In genomic region chr9:55137112-55137511, GRCm38 (mm10) we compare ENCODE assay signal across 21 mouse cellular contexts. TPM values are rescaled to one million over a fixed set of nuclear protein-coding genes. Genes with fewer than 3 reads are reported as not detected.
DNase-seq lines count a peak whose midpoint lies in the region; ATAC-seq and TF ChIP-seq lines count a peak whose summit lies in the region.
"Had no signal": no experiment of that assay in that cellular context is flagged by ENCODE, and none has a peak within 500 bp of the region (broad histone marks: within the 10 kb centered on the region; RNA-seq: fewer than 3 reads in every experiment).

No protein-coding gene starts in this region.

- H3K9me3 ChIP-seq in heart, embryonic 11.5 days (replicated peaks; ENCODE audit: control insufficient read depth, low read length), result no peaks in the 10 kb centered on the region
- no peaks in the 10 kb centered on the region for H3K9me3 ChIP-seq in lung, postnatal 0 days (ENCODE audit: low read length)
- H3K9me3 ChIP-seq in intestine, postnatal 0 days (ENCODE audit: control insufficient read depth), result no peaks in the 10 kb centered on the region
- H3K9me3 ChIP-seq: embryonic facial prominence, embryonic 15.5 days; forebrain, embryonic 15.5 days; G1E; hindbrain, embryonic 12.5 days had no signal

- no peaks in the 10 kb centered on the region for H3K36me3 ChIP-seq in heart, embryonic 11.5 days (ENCODE audit: control insufficient read depth, insufficient read depth, low read length)
- H3K36me3 ChIP-seq in lung, postnatal 0 days (ENCODE audit: insufficient read depth, low read length), result no peaks in the 10 kb centered on the region
- no peaks in the 10 kb centered on the region for H3K36me3 ChIP-seq in intestine, postnatal 0 days (ENCODE audit: control insufficient read depth, insufficient read depth)
- H3K36me3 ChIP-seq: embryonic facial prominence, embryonic 15.5 days; forebrain, embryonic 15.5 days; G1E; hindbrain, embryonic 12.5 days had no signal

- no peak for ATAC-seq in heart, embryonic 11.5 days (replicated peaks; ENCODE audit: insufficient number of reproducible peaks, low FRiP score, low TSS enrichment)
- ATAC-seq in lung, postnatal 0 days, result no peak
- ATAC-seq in intestine, postnatal 0 days, result peak; percentile 69
- ATAC-seq: CD4-positive, CD25-positive, alpha-beta regulatory T cell, adult 4 months; forebrain, embryonic 15.5 days; hindbrain, embryonic 16.5 days; inflammation-experienced regulatory T-cells, adult 6 months had no signal

- no peaks in the 10 kb centered on the region for H3K27me3 ChIP-seq in heart, embryonic 11.5 days (ENCODE audit: control insufficient read depth, insufficient read depth, low read length)
- no peaks in the 10 kb centered on the region for H3K27me3 ChIP-seq in lung, postnatal 0 days (replicated peaks; ENCODE audit: insufficient read depth, low read length)
- no peaks in the 10 kb centered on the region for H3K27me3 ChIP-seq in intestine, postnatal 0 days (replicated peaks; ENCODE audit: control insufficient read depth, insufficient read depth, low read length)
- H3K27me3 ChIP-seq: embryonic facial prominence, embryonic 15.5 days; forebrain, embryonic 15.5 days; hindbrain, embryonic 12.5 days had no signal

- no peak for DNase-seq in heart, postnatal 4 days
- DNase-seq in lung, postnatal 0 days (ENCODE audit: low spot score), result no peak
- no peak for DNase-seq in lung, postnatal 25 days (ENCODE audit: low spot score)
- DNase-seq in urinary bladder, postnatal 25 days (ENCODE audit: low spot score), result no peak
- DNase-seq in gastrocnemius, postnatal 14 days, result no peak
- DNase-seq: adrenal gland, adult 8-10 months; B cell, adult 2 months; cerebellum, adult 11 months; cerebellum, adult 8-10 months; cerebellum, postnatal 14 days; embryo, embryonic 11 days; heart, postnatal 36 days had no signal

- TF ChIP-seq CTCF in lung, postnatal 0 days (IDR thresholded peaks at IDR 0.05), result no peak
- TF ChIP-seq CTCF in intestine, postnatal 0 days (IDR thresholded peaks at IDR 0.05; ENCODE audit: low read depth), result no peak

- no peak overlapping the region for H3K4me3 ChIP-seq in heart, embryonic 11.5 days (ENCODE audit: low read depth, low read length)
- no peak overlapping the region for H3K4me3 ChIP-seq in lung, postnatal 0 days (ENCODE audit: low read depth, low read length)
- H3K4me3 ChIP-seq in intestine, postnatal 0 days (ENCODE audit: low read depth, low read length), result no peak overlapping the region
- H3K4me3 ChIP-seq: embryonic facial prominence, embryonic 15.5 days; forebrain, embryonic 15.5 days; hindbrain, embryonic 12.5 days had no signal

- 35% methylated on average over 4 of the region's 4 CpGs for WGBS in heart, embryonic 11.5 days (ENCODE audit: insufficient replicate concordance)
- 41% methylated on average over 4 of the region's 4 CpGs for WGBS in lung, postnatal 0 days
- WGBS in intestine, postnatal 0 days, result 30% methylated on average over 4 of the region's 4 CpGs

- H3K9ac ChIP-seq in heart, embryonic 11.5 days (ENCODE audit: low read depth, low read length), result no peak overlapping the region
- H3K9ac ChIP-seq in lung, postnatal 0 days (replicated peaks; ENCODE audit: low read depth), result no peak overlapping the region
- H3K9ac ChIP-seq in intestine, postnatal 0 days (ENCODE audit: low read depth, low read length), result no peak overlapping the region
- H3K9ac ChIP-seq: embryonic facial prominence, embryonic 15.5 days; forebrain, embryonic 15.5 days; hindbrain, embryonic 12.5 days had no signal

- H3K27ac ChIP-seq in heart, embryonic 11.5 days (ENCODE audit: low read depth, low read length), result no peak overlapping the region; the same call in 1 of the 2 replicates
- peak overlapping the region; percentile 20 for H3K27ac ChIP-seq in lung, postnatal 0 days (ENCODE audit: low read length)
- H3K27ac ChIP-seq in intestine, postnatal 0 days (ENCODE audit: low read depth, low read length), result no peak overlapping the region
- H3K27ac ChIP-seq: embryonic facial prominence, embryonic 15.5 days; forebrain, embryonic 15.5 days; hindbrain, embryonic 12.5 days had no signal

- no peak for TF ChIP-seq EP300 in lung, postnatal 0 days (IDR thresholded peaks at IDR 0.05)

- peaks cover 14% of the 10 kb centered on the region for H3K4me1 ChIP-seq in heart, embryonic 11.5 days (ENCODE audit: control insufficient read depth, insufficient read depth, low read length)
- no peaks in the 10 kb centered on the region for H3K4me1 ChIP-seq in lung, postnatal 0 days (ENCODE audit: insufficient read depth, low read depth, low read length)
- no peaks in the 10 kb centered on the region for H3K4me1 ChIP-seq in intestine, postnatal 0 days (replicated peaks; ENCODE audit: control insufficient read depth, insufficient read depth, low read length)
- H3K4me1 ChIP-seq: embryonic facial prominence, embryonic 15.5 days; forebrain, embryonic 15.5 days; hindbrain, embryonic 12.5 days had no signal

- intact Hi-C loops in gastrocnemius, postnatal 14 days (cut with DNase I; ENCODE audit: low total_unique reads), result loop anchor here (5.0 kb wide), 1 partner anchor 165 kb away; no protein-coding TSS in a partner anchor

- peak overlapping the region; percentile 12; the same call in 1 of the 2 replicates for H3K4me2 ChIP-seq in heart, embryonic 11.5 days
- H3K4me2 ChIP-seq in lung, postnatal 0 days (replicated peaks; ENCODE audit: low read depth, low read length), result no peak overlapping the region
- no peak overlapping the region for H3K4me2 ChIP-seq in intestine, postnatal 0 days (replicated peaks; ENCODE audit: low read depth)
- H3K4me2 ChIP-seq: embryonic facial prominence, embryonic 15.5 days; forebrain, embryonic 15.5 days; hindbrain, embryonic 12.5 days had no signal

RNA-seq across cellular contexts. Expression of gene Ube2q2, which starts 11.5 kb away (rescaled TPM):
- polyA plus RNA-seq in heart, embryonic 11.5 days (2014; fragmentation: Nextera tagmentation; extraction: Ambion mirVana), result 29.1 and 34.3 TPM in 2 replicates
- 10 to 100 TPM; 29.2 to 31.4 TPM for total RNA-seq in heart, postnatal 4 days (2021)
- polyA plus RNA-seq in lung, postnatal 0 days (2015; fragmentation: Nextera tagmentation; extraction: Ambion mirVana), result 24.5 and 26.1 TPM in 2 replicates
- 17.0 TPM in 2 replicates for polyA plus RNA-seq in intestine, postnatal 0 days (2015; fragmentation: Nextera tagmentation; extraction: Ambion mirVana)
- total RNA-seq in gastrocnemius, postnatal 14 days (2021), result 10 to 100 TPM; 21.5 to 24.1 TPM
